In genomic region chr12:9298848-9299655, GRCm38 (mm10) we compare ENCODE assay signal across 22 mouse cellular contexts.
A peak's percentile ranks its signal among the peaks of the same experiment; 100 is the strongest.
DNase-seq lines count a peak whose midpoint lies in the region; ATAC-seq lines count a peak whose summit lies in the region.
"Had no signal": no experiment of that assay in that cellular context is flagged by ENCODE, and none has a peak within 500 bp of the region (broad histone marks: within the 10 kb centered on the region; RNA-seq: fewer than 3 reads in every experiment).

No protein-coding gene starts in this region.

- H3K4me2 ChIP-seq in heart, embryonic 12.5 days, result no peak overlapping the region
- no peak overlapping the region for H3K4me2 ChIP-seq in limb, embryonic 13.5 days (replicated peaks)
- no peak overlapping the region for H3K4me2 ChIP-seq in liver, embryonic 12.5 days
- H3K4me2 ChIP-seq: hindbrain, embryonic 13.5 days; limb, embryonic 15.5 days; liver, embryonic 15.5 days; neural tube, embryonic 15.5 days had no signal

- no peak overlapping the region for H3K4me3 ChIP-seq in heart, embryonic 12.5 days
- no peak overlapping the region for H3K4me3 ChIP-seq in limb, embryonic 13.5 days
- no peak overlapping the region for H3K4me3 ChIP-seq in liver, embryonic 12.5 days
- H3K4me3 ChIP-seq: gastrocnemius, adult 2 months; heart, embryonic 10.5 days; hindbrain, embryonic 13.5 days; limb, embryonic 15.5 days; liver, embryonic 15.5 days; midbrain, embryonic 10.5 days; neural tube, embryonic 15.5 days had no signal

- WGBS in heart, embryonic 12.5 days, result 50% methylated on average over 5 of the region's 5 CpGs
- WGBS in limb, embryonic 13.5 days, result 38% methylated on average over 5 of the region's 5 CpGs
- 66% methylated on average over 5 of the region's 5 CpGs for WGBS in liver, embryonic 12.5 days (ENCODE audit: insufficient replicate concordance)

- H3K36me3 ChIP-seq in heart, embryonic 12.5 days, result no peaks in the 10 kb centered on the region
- H3K36me3 ChIP-seq in limb, embryonic 13.5 days, result no peaks in the 10 kb centered on the region
- no peaks in the 10 kb centered on the region for H3K36me3 ChIP-seq in liver, embryonic 12.5 days
- H3K36me3 ChIP-seq: heart, embryonic 10.5 days; hindbrain, embryonic 13.5 days; limb, embryonic 15.5 days; liver, embryonic 15.5 days; midbrain, embryonic 10.5 days; neural tube, embryonic 15.5 days had no signal

- H3K9ac ChIP-seq in heart, embryonic 12.5 days, result no peak overlapping the region
- H3K9ac ChIP-seq in limb, embryonic 13.5 days, result no peak overlapping the region
- H3K9ac ChIP-seq in liver, embryonic 12.5 days, result no peak overlapping the region
- H3K9ac ChIP-seq: hindbrain, embryonic 13.5 days; limb, embryonic 15.5 days; liver, embryonic 15.5 days; neural tube, embryonic 15.5 days had no signal

- H3K9me3 ChIP-seq in heart, embryonic 12.5 days (replicated peaks), result no peaks in the 10 kb centered on the region
- no peaks in the 10 kb centered on the region for H3K9me3 ChIP-seq in limb, embryonic 13.5 days
- no peaks in the 10 kb centered on the region for H3K9me3 ChIP-seq in liver, embryonic 12.5 days (replicated peaks)
- H3K9me3 ChIP-seq: heart, embryonic 10.5 days; hindbrain, embryonic 13.5 days; limb, embryonic 15.5 days; liver, embryonic 15.5 days; midbrain, embryonic 10.5 days; neural tube, embryonic 15.5 days had no signal

- H3K27ac ChIP-seq in heart, embryonic 12.5 days (ENCODE audit: poor library complexity, severe bottlenecking), result no peak overlapping the region; the same call in 1 of the 2 replicates
- H3K27ac ChIP-seq in limb, embryonic 13.5 days, result peak overlapping the region; percentile 48; the same call in 1 of the 2 replicates
- no peak overlapping the region for H3K27ac ChIP-seq in liver, embryonic 12.5 days
- H3K27ac ChIP-seq: gastrocnemius, adult 2 months; heart, embryonic 10.5 days; hindbrain, embryonic 13.5 days; limb, embryonic 15.5 days; liver, embryonic 15.5 days; midbrain, embryonic 10.5 days; neural tube, embryonic 15.5 days had no signal

- no peaks in the 10 kb centered on the region for H3K27me3 ChIP-seq in heart, embryonic 12.5 days (replicated peaks)
- H3K27me3 ChIP-seq in limb, embryonic 13.5 days, result no peaks in the 10 kb centered on the region
- H3K27me3 ChIP-seq in liver, embryonic 12.5 days (replicated peaks), result no peaks in the 10 kb centered on the region
- H3K27me3 ChIP-seq: hindbrain, embryonic 13.5 days; limb, embryonic 15.5 days; liver, embryonic 15.5 days; neural tube, embryonic 15.5 days had no signal

- intact Hi-C loops in heart, postnatal 10 days (cut with DNase I), result no loop called here

- no peaks in the 10 kb centered on the region; the same call in 1 of the 2 replicates for H3K4me1 ChIP-seq in heart, embryonic 12.5 days (replicated peaks)
- no peaks in the 10 kb centered on the region for H3K4me1 ChIP-seq in limb, embryonic 13.5 days
- H3K4me1 ChIP-seq in liver, embryonic 12.5 days, result no peaks in the 10 kb centered on the region
- H3K4me1 ChIP-seq: heart, embryonic 10.5 days; hindbrain, embryonic 13.5 days; limb, embryonic 15.5 days; liver, embryonic 15.5 days; midbrain, embryonic 10.5 days; neural tube, embryonic 15.5 days had no signal

- no peak for DNase-seq in heart, postnatal 10 days
- DNase-seq in NIH3T3 (ENCODE audit: low read depth), result peak; percentile 80
- peak; percentile 76 for DNase-seq in fibroblast of lung, adult 2 months (ENCODE audit: low read depth)
- no peak for DNase-seq in retina, embryonic 14.5 days (ENCODE audit: low spot score)
- DNase-seq in cerebellum, postnatal 4 days (ENCODE audit: low spot score in 2 of 2), result no peak
- DNase-seq: adrenal gland, postnatal 36 days; cerebellum, adult 9-10 months; gastrocnemius, adult 2 months; kidney, postnatal 4 days; lung, postnatal 4 days; thymus, adult 18-20 months; thymus, postnatal 4 days had no signal

- peak; percentile 22; the same call in 1 of the 2 replicates for ATAC-seq in heart, embryonic 12.5 days (ENCODE audit: insufficient number of reproducible peaks, low FRiP score)
- no peak for ATAC-seq in limb, embryonic 13.5 days (ENCODE audit: low FRiP score, low read depth)
- ATAC-seq in liver, embryonic 12.5 days, result no peak
- ATAC-seq: midbrain, embryonic 16.5 days had no signal

Comparison
In these comparisons a context has a peak if more than half of its experiments do, and no peak if none do; other contexts are left out.
1. DNase-seq: peak in NIH3T3 (single experiment) and fibroblast of lung, adult 2 months (single experiment); none in heart, postnatal 10 days (0 of 2), retina, embryonic 14.5 days (single experiment) and cerebellum, postnatal 4 days (0 of 2).